Mouse (Mus musculus) CD4-positive, CD25-positive, alpha-beta regulatory T cell (primary cell): ENCODE measurements around the gene C2cd4a. TPM values are rescaled to one million over a fixed set of nuclear protein-coding genes. Genes with fewer than 3 reads are reported as not detected.

Source experiments
- polyA plus RNA-seq: library from polyadenylated mRNA; unstranded; fragments of 100-300 nt; shearing (Covaris generic); gene quantifications from one replicate; pipeline ENCODE4 v1.2.1, GENCODE M21; 2017

C2cd4a gene
- polyA plus RNA-seq: not detected

DNA sequence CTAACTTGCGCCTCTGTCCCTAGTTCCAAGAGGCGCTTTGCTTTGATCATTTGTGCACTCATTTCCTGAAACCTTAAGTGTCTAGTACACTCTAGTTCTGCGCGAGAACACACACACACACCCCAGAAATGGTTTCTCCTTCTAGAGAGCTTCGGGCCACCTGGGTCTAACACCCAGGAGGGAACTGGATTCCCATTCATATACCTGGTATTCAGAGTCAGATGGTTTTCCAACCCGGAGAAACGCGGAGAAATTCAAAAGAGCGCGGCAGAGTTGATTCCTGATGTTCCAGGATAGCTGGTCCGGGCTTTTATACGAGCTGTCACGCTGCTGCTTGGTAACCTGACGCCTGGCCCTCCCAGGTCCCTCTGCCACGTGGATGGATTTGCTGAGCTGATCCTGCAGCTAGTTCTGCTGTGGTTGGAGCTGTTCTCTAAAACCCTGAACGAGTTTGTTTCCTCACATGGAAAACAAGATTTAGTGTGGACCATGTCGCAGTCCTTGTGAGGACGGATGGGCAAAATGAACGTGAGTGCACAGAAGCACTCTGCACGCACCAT is at the start of gene C2cd4a:
TSS of gene C2cd4a (minus strand) at position 285 of the 560 bp plus-strand sequence.

DNA sequence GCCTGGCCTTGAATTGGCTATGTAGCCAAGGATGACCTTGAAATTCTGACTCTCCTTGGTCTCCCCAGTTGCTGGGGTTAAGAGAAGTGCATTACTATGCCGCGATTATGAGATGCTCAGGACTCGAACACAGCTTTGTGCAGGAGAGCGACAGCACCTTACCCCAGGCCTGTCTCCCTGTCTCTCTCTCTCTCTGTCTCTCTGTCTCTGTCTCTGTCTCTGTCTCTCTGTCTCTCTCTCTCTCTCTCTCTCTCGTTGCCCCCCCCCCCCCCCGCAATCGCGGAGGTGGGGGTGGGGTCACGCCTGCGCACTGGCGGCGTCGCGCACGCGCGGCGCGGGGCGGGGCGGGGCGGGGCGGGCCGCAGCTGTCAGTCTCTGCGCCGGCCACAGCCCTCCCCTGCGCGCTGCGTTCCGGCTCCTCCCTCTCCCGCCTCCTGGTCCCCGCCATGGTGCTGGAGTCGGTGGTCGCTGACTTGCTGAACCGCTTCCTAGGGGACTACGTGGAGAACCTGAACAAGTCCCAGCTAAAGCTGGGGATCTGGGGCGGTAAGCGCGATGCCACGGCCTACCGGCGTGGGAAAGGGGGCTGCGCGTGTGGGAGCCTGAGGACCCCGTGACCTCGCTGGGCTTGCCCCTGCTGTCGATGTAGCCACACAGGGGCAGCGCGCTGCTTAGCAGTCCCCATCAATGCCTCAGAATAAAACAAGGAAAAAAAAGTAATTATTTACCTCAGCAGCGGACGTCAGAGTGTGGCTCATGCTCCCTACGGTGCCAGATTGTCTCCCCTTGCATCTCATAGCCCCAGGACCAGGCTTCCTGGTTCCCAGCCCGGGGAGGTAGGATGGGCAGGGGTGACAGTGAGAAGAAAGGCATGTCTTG is 8.1 kb upstream of the C2cd4a start, which contains the start of gene Vps13c:
TSS of gene Vps13c (plus strand) at position 416 of the 879 bp plus-strand sequence.

Other genes starting within 250 kb of the C2cd4a start
- gene C2cd4b, start 72.9 kb downstream of the C2cd4a start, polyA plus RNA-seq: 3.8 TPM
- 18.0 TPM for gene Vps13c, start 8.1 kb upstream of the C2cd4a start, polyA plus RNA-seq